Mouse (Mus musculus) intestine, embryonic 15.5 days (tissue): ENCODE measurements around the gene Olfr1214. TPM values are rescaled to one million over a fixed set of nuclear protein-coding genes. Genes with fewer than 3 reads are reported as not detected.
"Not testable (repeated sequence)": the region's sequence is repeated elsewhere in the genome, so short reads cannot be mapped to it uniquely, and the experiment has no call there.

ENCODE experiments used
- ATAC-seq: fragments of 200-750 bp; cut with Nextera tagmentation; 2 replicates; pipeline ENCODE4 v1.8.0; 2017; ENCODE audit warnings: moderate TSS enrichment, moderate library complexity
- H3K27ac ChIP-seq: fragments of 300-500 bp; sonication (generic); 2 replicates; pipeline ENCODE4 v1.5.1; 2015; ENCODE audit warnings: mild to moderate bottlenecking, inconsistent platforms
- H3K27me3 ChIP-seq: fragments of 300-500 bp; sonication (generic); replicated peaks from 2 replicates; pipeline ENCODE4 v1.6.1; 2015; ENCODE audit warnings: inconsistent platforms
- H3K36me3 ChIP-seq: fragments of 300-500 bp; sonication (generic); 2 replicates; pipeline ENCODE4 v1.6.1; 2015; ENCODE audit warnings: inconsistent platforms
- H3K4me1 ChIP-seq: fragments of 300-500 bp; sonication (generic); replicated peaks from 2 replicates; pipeline ENCODE4 v1.6.1; 2015; ENCODE audit warnings: inconsistent platforms
- H3K4me2 ChIP-seq: fragments of 300-500 bp; sonication (generic); replicated peaks from 2 replicates; pipeline ENCODE4 v1.6.1; 2015; ENCODE audit warnings: mild to moderate bottlenecking, inconsistent platforms
- H3K4me3 ChIP-seq: fragments of 300-500 bp; sonication (generic); replicated peaks from 2 replicates; pipeline ENCODE4 v1.5.1; 2015; ENCODE audit warnings: inconsistent platforms
- H3K9ac ChIP-seq: fragments of 300-500 bp; sonication (generic); 2 replicates; pipeline ENCODE4 v1.6.1; 2015; ENCODE audit warnings: inconsistent platforms
- H3K9me3 ChIP-seq: fragments of 300-500 bp; sonication (generic); 2 replicates; pipeline ENCODE4 v1.6.1; 2016; ENCODE audit warnings: inconsistent platforms
- WGBS: fragments of 180-500 bp; shearing (Covaris S2); methylation state at CpG from one replicate; pipeline ENCODE4 v1.1.7; 2015; 5-methylcytosine and 5-hydroxymethylcytosine counted together
- polyA plus RNA-seq: library from polyadenylated mRNA; unstranded; fragments of >200 nt; fragmentation: Nextera tagmentation; extraction: Ambion mirVana; gene quantifications from 2 replicates; pipeline ENCODE4 v1.2.1, GENCODE M21; 2015

The Olfr1214 gene
- not detected in 2 replicates for polyA plus RNA-seq

DNA sequence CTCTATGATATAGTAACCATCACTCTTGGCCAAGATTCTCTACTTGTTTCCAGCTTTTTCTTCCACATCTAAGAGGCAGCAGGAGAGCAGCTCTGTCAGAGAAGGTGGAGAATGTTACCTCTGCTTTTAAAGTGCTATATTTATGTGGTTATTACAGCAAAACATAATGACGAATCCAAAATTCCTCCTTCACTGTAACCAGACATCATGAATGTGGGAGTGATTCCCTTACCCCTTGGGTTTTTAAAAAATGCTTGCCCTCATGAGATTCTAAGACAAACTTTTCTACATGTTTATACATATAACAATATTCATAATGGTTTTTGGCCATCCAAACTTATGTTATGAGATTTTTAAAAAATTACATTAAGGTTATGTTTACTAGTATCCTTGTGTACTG, at the start of gene Olfr1214:
Olfr1214 (minus strand) TSS at position 101 of the 400 bp plus-strand sequence.
- 86% methylated on average over 1 of the region's 1 CpGs for WGBS
- Histone ChIP-seq H3K27me3 (no peaks in the 10 kb centered on the region), H3K4me2 (no peak within 1 kb of the TSS), H3K36me3 (no peaks in the 10 kb centered on the region), H3K9ac (no peak within 1 kb of the TSS), H3K27ac (no peak within 1 kb of the TSS), H3K9me3 (no peaks in the 10 kb centered on the region), H3K4me3 (no peak within 1 kb of the TSS), H3K4me1 (no peaks in the 10 kb centered on the region)
- ATAC-seq, result no peak

- Histone ChIP-seq H3K9me3 (no peaks in the 10 kb centered on the region), H3K27ac (no peak within 1 kb of the TSS), H3K36me3 (no peaks in the 10 kb centered on the region), H3K4me1 (no peaks in the 10 kb centered on the region), H3K27me3 (no peaks in the 10 kb centered on the region), H3K4me3 (no peak within 1 kb of the TSS), H3K9ac (no peak within 1 kb of the TSS), H3K4me2 (no peak within 1 kb of the TSS)
- 65% methylated on average over 2 of the region's 2 CpGs for WGBS
- no peak for ATAC-seq
Measured at GRCm38 (mm10) chr2:89031965-89032364, 39.5 kb upstream of the Olfr1214 start, which contains the start of gene Olfr1217. Gene Olfr1217 (minus strand): TSS chr2:89032065.

- WGBS, result 70% methylated on average over 3 of the region's 3 CpGs
- ATAC-seq, result not testable (repeated sequence)
Measured at GRCm38 (mm10) chr2:89021436-89021835, 29.0 kb upstream of the Olfr1214 start.

DNA sequence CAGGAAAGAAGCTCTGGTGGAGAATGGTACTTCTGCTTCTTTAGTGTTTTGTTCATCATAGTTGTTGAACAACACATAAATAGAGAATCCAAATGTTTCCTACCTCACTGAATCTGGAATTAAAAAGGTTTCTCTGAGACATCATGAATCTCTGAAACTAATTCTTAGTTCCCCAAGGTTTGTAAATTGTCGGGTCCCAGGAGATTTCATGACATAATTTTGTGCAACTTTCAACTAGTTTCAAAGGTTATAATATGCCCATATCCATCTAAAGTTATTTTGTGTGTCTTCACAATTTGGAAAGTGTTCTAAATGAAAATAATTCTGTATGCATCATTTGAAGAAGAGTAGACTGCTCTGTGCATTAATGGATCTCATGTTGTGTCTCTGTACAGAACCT, 25.8 kb upstream of the Olfr1214 start, which contains the start of gene Olfr1216:
Olfr1216 (minus strand) TSS at position 101 of the 400 bp plus-strand sequence.
- Histone ChIP-seq H3K27ac (no peak within 1 kb of the TSS), H3K36me3 (no peaks in the 10 kb centered on the region), H3K9ac (no peak within 1 kb of the TSS), H3K27me3 (no peaks in the 10 kb centered on the region), H3K9me3 (no peaks in the 10 kb centered on the region), H3K4me2 (no peak within 1 kb of the TSS), H3K4me1 (no peaks in the 10 kb centered on the region), H3K4me3 (no peak within 1 kb of the TSS)
- no peak for ATAC-seq
- WGBS, result 71% methylated on average over 1 of the region's 1 CpGs

More at GRCm38 (mm10) chr2:89021436-89021835, 29.0 kb upstream of the Olfr1214 start:
- H3K9ac ChIP-seq, H3K27ac ChIP-seq, H3K36me3 ChIP-seq, H3K4me1 ChIP-seq, H3K4me2 ChIP-seq, H3K4me3 ChIP-seq, H3K9me3 ChIP-seq, H3K27me3 ChIP-seq: not testable (repeated sequence)

GRCm38 (mm10) chr2:89006873-89007272, 14.4 kb upstream of the Olfr1214 start, which contains the start of gene Olfr1215:
Gene Olfr1215 (minus strand): TSS chr2:89006973.
- Histone ChIP-seq H3K27me3 (no peaks in the 10 kb centered on the region), H3K36me3 (no peaks in the 10 kb centered on the region), H3K9me3 (no peaks in the 10 kb centered on the region), H3K4me3 (no peak within 1 kb of the TSS), H3K4me1 (no peaks in the 10 kb centered on the region), H3K27ac (no peak within 1 kb of the TSS), H3K9ac (no peak within 1 kb of the TSS), H3K4me2 (no peak within 1 kb of the TSS)
- ATAC-seq, result no peak
- 70% methylated on average over 2 of the region's 2 CpGs for WGBS

DNA sequence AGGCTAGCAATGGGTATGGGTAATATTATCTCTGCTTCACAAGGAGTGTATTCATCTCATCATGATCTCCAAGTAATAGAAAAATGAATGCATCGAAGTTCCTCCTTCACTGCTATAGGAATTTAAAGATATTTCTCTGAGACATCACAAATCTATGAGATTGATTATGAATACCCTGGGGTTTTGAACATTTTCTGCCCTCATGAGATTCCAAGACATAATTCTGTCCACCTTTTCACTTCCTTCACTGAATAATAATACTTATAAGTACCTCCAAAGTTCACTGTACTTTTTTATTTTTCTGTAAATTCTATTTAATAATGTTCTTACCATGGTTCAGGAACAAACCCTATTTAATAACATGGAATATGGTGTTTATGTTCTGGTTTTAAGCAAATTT, 12.3 kb downstream of the Olfr1214 start, which contains the start of gene Gm13762:
Gm13762 (minus strand) TSS at position 101 of the 400 bp plus-strand sequence.
- Histone ChIP-seq H3K27ac (no peak within 1 kb of the TSS), H3K27me3 (no peaks in the 10 kb centered on the region), H3K9me3 (no peaks in the 10 kb centered on the region), H3K4me1 (no peaks in the 10 kb centered on the region), H3K9ac (no peak within 1 kb of the TSS), H3K36me3 (no peaks in the 10 kb centered on the region), H3K4me3 (no peak within 1 kb of the TSS), H3K4me2 (no peak within 1 kb of the TSS)
- no peak for ATAC-seq
- 85% methylated on average over 1 of the region's 1 CpGs for WGBS

- Histone ChIP-seq H3K27ac (no peak within 1 kb of the TSS), H3K9ac (no peak within 1 kb of the TSS), H3K4me1 (no peaks in the 10 kb centered on the region), H3K36me3 (no peaks in the 10 kb centered on the region), H3K4me3 (no peak within 1 kb of the TSS), H3K27me3 (no peaks in the 10 kb centered on the region), H3K4me2 (no peak within 1 kb of the TSS), H3K9me3 (no peaks in the 10 kb centered on the region)
- ATAC-seq, result no peak
Measured at GRCm38 (mm10) chr2:88953669-88954068, 38.8 kb downstream of the Olfr1214 start, which contains the start of gene Olfr1212. Gene Olfr1212 (plus strand): TSS chr2:88953969.

- no peaks in the 10 kb centered on the region for H3K36me3 ChIP-seq
- no peak within 1 kb of the TSS for H3K4me2 ChIP-seq
- H3K9ac ChIP-seq, result no peak within 1 kb of the TSS
- H3K27ac ChIP-seq, result no peak within 1 kb of the TSS
- H3K27me3 ChIP-seq, result no peaks in the 10 kb centered on the region
- no peaks in the 10 kb centered on the region for H3K4me1 ChIP-seq
- H3K4me3 ChIP-seq, result no peak within 1 kb of the TSS
- ATAC-seq, result no peak
- 93% methylated on average over 1 of the region's 1 CpGs for WGBS
- H3K9me3 ChIP-seq, result no peaks in the 10 kb centered on the region
Measured at GRCm38 (mm10) chr2:88938011-88938410, 54.4 kb downstream of the Olfr1214 start, which contains the start of gene Olfr1211. Gene Olfr1211 (minus strand): TSS chr2:88938111.

Other genes starting within 250 kb of the Olfr1214 start
- gene Olfr1198, start 241.3 kb downstream of the Olfr1214 start, polyA plus RNA-seq, result not detected in 2 replicates
- gene Olfr1199, start 232.2 kb downstream of the Olfr1214 start, polyA plus RNA-seq, result not detected in 2 replicates
- gene Olfr1200, start 222.2 kb downstream of the Olfr1214 start, polyA plus RNA-seq, result not detected in 2 replicates
- not detected in 2 replicates for gene Olfr1201, start 199.6 kb downstream of the Olfr1214 start, polyA plus RNA-seq
- not detected in 2 replicates for gene Olfr1202, start 178.2 kb downstream of the Olfr1214 start, polyA plus RNA-seq
- not detected in 2 replicates for gene Olfr1205, start 162.9 kb downstream of the Olfr1214 start, polyA plus RNA-seq
- gene Olfr1204, start 143.4 kb downstream of the Olfr1214 start, polyA plus RNA-seq, result not detected in 2 replicates
- gene Olfr1206, start 129.4 kb downstream of the Olfr1214 start, polyA plus RNA-seq, result not detected in 2 replicates
- not detected in 2 replicates for gene Olfr1208, start 90.3 kb downstream of the Olfr1214 start, polyA plus RNA-seq
- gene Olfr1209, start 77.5 kb downstream of the Olfr1214 start, polyA plus RNA-seq, result not detected in 2 replicates
- gene Olfr1211, start 54.5 kb downstream of the Olfr1214 start, polyA plus RNA-seq, result not detected in 2 replicates
- gene Olfr1212, start 38.7 kb downstream of the Olfr1214 start, polyA plus RNA-seq, result not detected in 2 replicates
- gene Gm13762, start 12.4 kb downstream of the Olfr1214 start, polyA plus RNA-seq, result not detected in 2 replicates
- gene Olfr1215, start 14.3 kb upstream of the Olfr1214 start, polyA plus RNA-seq, result not detected in 2 replicates
- gene Olfr1216, start 25.7 kb upstream of the Olfr1214 start, polyA plus RNA-seq, result not detected in 2 replicates
- not detected in 2 replicates for gene Olfr1217, start 39.4 kb upstream of the Olfr1214 start, polyA plus RNA-seq
- gene Olfr1218, start 68.5 kb upstream of the Olfr1214 start, polyA plus RNA-seq, result not detected in 2 replicates
- not detected in 2 replicates for gene Olfr1219, start 90.9 kb upstream of the Olfr1214 start, polyA plus RNA-seq
- not detected in 2 replicates for gene Olfr1220, start 114.2 kb upstream of the Olfr1214 start, polyA plus RNA-seq
- gene Olfr1221, start 124.6 kb upstream of the Olfr1214 start, polyA plus RNA-seq, result not detected in 2 replicates
- gene Olfr1222, start 140.4 kb upstream of the Olfr1214 start, polyA plus RNA-seq, result not detected in 2 replicates
- gene Olfr1223, start 158.9 kb upstream of the Olfr1214 start, polyA plus RNA-seq, result not detected in 2 replicates
- not detected in 2 replicates for gene Olfr1224-ps1, start 171.4 kb upstream of the Olfr1214 start, polyA plus RNA-seq
- gene Olfr1225, start 182.0 kb upstream of the Olfr1214 start, polyA plus RNA-seq, result not detected in 2 replicates
- gene Olfr1226, start 207.4 kb upstream of the Olfr1214 start, polyA plus RNA-seq, result not detected in 2 replicates